Mouse (Mus musculus): ENCODE results near the gene 2200002J24Rik. TPM values are rescaled to one million over a fixed set of nuclear protein-coding genes. Genes with fewer than 3 reads are reported as not detected.
"Not testable (repeated sequence)": the region's sequence is repeated elsewhere in the genome, so short reads cannot be mapped to it uniquely, and the experiment has no call there.

2200002J24Rik gene
- polyA plus RNA-seq, 1 experiment from 2014 or later: 61.2 TPM

DNA sequence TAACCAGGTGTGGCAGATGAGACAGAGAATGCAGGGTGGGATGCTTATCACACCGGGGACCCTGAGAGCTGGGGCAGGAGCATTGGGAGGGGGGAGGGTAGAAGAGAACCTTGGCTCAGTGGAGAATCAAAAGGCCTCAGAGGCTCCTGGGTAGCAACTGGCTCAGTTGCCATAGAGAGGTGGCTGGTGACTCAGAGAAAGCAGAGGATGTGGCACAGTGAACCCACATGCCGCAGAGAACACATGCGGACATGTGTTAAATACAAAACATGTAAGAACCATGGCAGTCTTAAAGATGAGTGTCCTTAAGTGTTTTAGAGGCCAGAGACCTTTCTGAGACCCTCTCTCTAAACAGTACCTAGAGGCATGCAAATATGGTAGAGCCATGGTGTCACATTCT lies 37.5 kb downstream of the 2200002J24Rik start:
- Histone ChIP-seq H3K27ac (replicated peaks) (no peak overlapping the region), H3K27me3 (ENCODE audit: control insufficient read depth, insufficient read depth, low read length) (no peaks in the 10 kb centered on the region), H3K9me3 (ENCODE audit: control insufficient read depth, low read length) (no peaks in the 10 kb centered on the region), H3K36me3 (ENCODE audit: control insufficient read depth, insufficient read depth, low read length) (0 out of 2 replicates have a peak, but pooled peaks cover 3% of the 10 kb centered on the region), H3K4me1 (replicated peaks; ENCODE audit: control insufficient read depth, insufficient read depth) (no peaks in the 10 kb centered on the region), H3K4me3 (ENCODE audit: low read depth, low read length) (no peak overlapping the region), H3K9ac (ENCODE audit: low read length) (no peak overlapping the region), H3K4me2 (replicated peaks; ENCODE audit: low read depth) (no peak overlapping the region)
- ATAC-seq (ENCODE audit: low FRiP score, low TSS enrichment): no peak
- DNase-seq (ENCODE audit: low spot score): no peak
- WGBS: 79% methylated on average over 3 of the region's 3 CpGs
- TF ChIP-seq EP300 (optimal IDR thresholded peaks at IDR 0.05) (no peak), CTCF (IDR thresholded peaks at IDR 0.05; ENCODE audit: low read depth) (no peak)

GRCm38 (mm10) chr7:30742570-30742969 lies 43.8 kb downstream of the 2200002J24Rik start:
- H3K4me3 ChIP-seq (ENCODE audit: low read depth, low read length); H3K4me1 ChIP-seq (replicated peaks; ENCODE audit: control insufficient read depth, insufficient read depth); H3K9ac ChIP-seq (ENCODE audit: low read length); H3K27ac ChIP-seq (replicated peaks); H3K9me3 ChIP-seq (ENCODE audit: control insufficient read depth, low read length); H3K27me3 ChIP-seq (ENCODE audit: control insufficient read depth, insufficient read depth, low read length); H3K36me3 ChIP-seq (ENCODE audit: control insufficient read depth, insufficient read depth, low read length); DNase-seq (ENCODE audit: low spot score); H3K4me2 ChIP-seq (replicated peaks; ENCODE audit: low read depth); ATAC-seq (ENCODE audit: low FRiP score, low TSS enrichment): not testable (repeated sequence)
- WGBS: 81% methylated on average over 2 of the region's 2 CpGs

- WGBS: no CpG with 5 or more reads among the region's 4 CpGs
- ATAC-seq (ENCODE audit: low FRiP score, low TSS enrichment): 0 out of 2 replicates have a peak, but pooled peaks have one; percentile 16
- DNase-seq (ENCODE audit: low spot score); H3K27ac ChIP-seq (replicated peaks); H3K27me3 ChIP-seq (ENCODE audit: control insufficient read depth, insufficient read depth, low read length); H3K9ac ChIP-seq (ENCODE audit: low read length); H3K9me3 ChIP-seq (ENCODE audit: control insufficient read depth, low read length); H3K4me2 ChIP-seq (replicated peaks; ENCODE audit: low read depth); H3K36me3 ChIP-seq (ENCODE audit: control insufficient read depth, insufficient read depth, low read length); H3K4me3 ChIP-seq (ENCODE audit: low read depth, low read length); H3K4me1 ChIP-seq (replicated peaks; ENCODE audit: control insufficient read depth, insufficient read depth): not testable (repeated sequence)
Observed at GRCm38 (mm10) chr7:30743617-30744016, 44.9 kb downstream of the 2200002J24Rik start, which contains the start of gene Gapdhs. TSS of gene Gapdhs (minus strand) at chr7:30743681.

DNA sequence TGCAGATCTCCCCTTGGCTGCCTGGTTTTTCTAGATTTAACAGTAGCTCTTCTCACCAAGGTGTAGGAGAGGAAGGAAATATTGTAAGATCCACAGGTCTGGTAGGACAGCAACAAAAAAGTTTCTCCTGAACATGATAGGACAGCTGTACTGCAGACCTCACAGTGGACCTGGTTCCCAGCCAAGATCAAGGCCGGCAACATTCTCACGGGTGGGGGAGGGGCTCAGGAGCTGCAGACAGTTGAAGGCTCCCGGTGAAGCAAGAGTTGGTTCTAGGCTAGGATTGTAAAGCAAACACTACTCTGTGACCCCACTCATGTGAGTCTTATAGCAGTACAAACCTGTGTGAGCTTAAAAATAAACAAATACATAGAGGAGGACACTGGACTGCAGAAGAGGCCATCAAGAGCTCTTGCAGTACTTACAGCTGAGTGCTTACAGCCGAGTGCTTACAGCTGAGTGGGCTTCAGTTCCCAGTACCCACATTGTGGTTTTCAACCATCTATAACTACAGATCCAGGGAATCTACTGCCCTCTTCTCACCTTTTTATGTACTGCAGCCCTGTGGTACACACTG lies 45.4 kb downstream of the 2200002J24Rik start:
- no peaks in the 10 kb centered on the region for H3K9me3 ChIP-seq (ENCODE audit: control insufficient read depth, low read length)
- ATAC-seq (ENCODE audit: low FRiP score, low TSS enrichment): no peak
- H3K4me1 ChIP-seq (replicated peaks; ENCODE audit: control insufficient read depth, insufficient read depth): 0 out of 2 replicates have a peak, but pooled peaks cover 2% of the 10 kb centered on the region
- H3K4me2 ChIP-seq (replicated peaks; ENCODE audit: low read depth): no peak overlapping the region
- DNase-seq (ENCODE audit: low spot score): peak; percentile 41
- no peaks in the 10 kb centered on the region for H3K27me3 ChIP-seq (ENCODE audit: control insufficient read depth, insufficient read depth, low read length)
- 29% methylated on average over 4 of the region's 4 CpGs for WGBS
- no peak overlapping the region for H3K27ac ChIP-seq (replicated peaks)
- H3K4me3 ChIP-seq (ENCODE audit: low read depth, low read length): no peak overlapping the region
- no peaks in the 10 kb centered on the region for H3K36me3 ChIP-seq (ENCODE audit: control insufficient read depth, insufficient read depth, low read length)
- peak; percentile 14; the same call in 1 of the 2 replicates for TF ChIP-seq CTCF (IDR thresholded peaks at IDR 0.05; ENCODE audit: low read depth)
- no peak for TF ChIP-seq EP300 (optimal IDR thresholded peaks at IDR 0.05)
- no peak overlapping the region for H3K9ac ChIP-seq (ENCODE audit: low read length)

DNA sequence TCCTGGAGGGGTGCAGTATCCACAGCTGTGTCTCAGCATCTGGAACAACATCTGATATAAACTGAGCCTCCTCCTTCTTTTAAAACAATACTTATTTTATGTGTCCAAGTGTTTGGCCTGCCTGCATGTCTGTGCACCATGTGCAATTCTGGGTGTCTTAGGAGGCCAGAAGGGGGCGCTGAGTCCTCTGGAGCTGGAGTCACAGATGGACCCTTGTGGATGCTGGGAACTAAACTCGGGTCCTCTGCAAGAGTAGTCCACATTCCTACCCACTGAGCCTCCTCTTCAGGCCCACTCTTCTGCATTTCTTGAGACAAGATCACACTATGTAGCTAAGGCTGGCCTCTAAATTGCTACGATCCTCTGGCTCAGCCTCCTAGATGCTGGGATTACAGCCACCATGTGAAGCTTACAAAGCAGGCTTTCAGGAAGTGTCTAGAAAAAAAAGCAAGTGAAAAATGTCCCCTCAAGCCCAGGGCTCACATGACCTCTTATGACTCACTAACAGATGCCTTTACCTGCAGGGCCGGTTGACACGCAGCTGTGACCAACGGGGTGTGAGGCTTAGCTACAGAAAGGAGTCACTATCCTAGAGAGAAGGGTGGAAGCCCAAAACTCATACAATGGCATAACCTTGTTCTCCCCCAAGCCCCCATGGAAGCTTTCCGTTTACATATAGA lies 48.9 kb downstream of the 2200002J24Rik start:
- 0 out of 2 replicates have a peak overlapping the region, but pooled peaks have one; percentile 14 for H3K27ac ChIP-seq (replicated peaks)
- DNase-seq (ENCODE audit: low spot score) (peak; percentile 36), ATAC-seq (ENCODE audit: low FRiP score, low TSS enrichment) (no peak)
- no peak overlapping the region for H3K4me2 ChIP-seq (replicated peaks; ENCODE audit: low read depth)
- H3K9me3 ChIP-seq (ENCODE audit: control insufficient read depth, low read length): no peaks in the 10 kb centered on the region
- WGBS: 70% methylated on average over 7 of the region's 7 CpGs
- no peaks in the 10 kb centered on the region for H3K36me3 ChIP-seq (ENCODE audit: control insufficient read depth, insufficient read depth, low read length)
- H3K4me1 ChIP-seq (replicated peaks; ENCODE audit: control insufficient read depth, insufficient read depth): 0 out of 2 replicates have a peak, but pooled peaks cover 2% of the 10 kb centered on the region
- no peak overlapping the region for H3K4me3 ChIP-seq (ENCODE audit: low read depth, low read length)
- no peaks in the 10 kb centered on the region for H3K27me3 ChIP-seq (ENCODE audit: control insufficient read depth, insufficient read depth, low read length)
- H3K9ac ChIP-seq (ENCODE audit: low read length): no peak overlapping the region
- TF ChIP-seq CTCF (IDR thresholded peaks at IDR 0.05; ENCODE audit: low read depth) (peak; percentile 35), EP300 (optimal IDR thresholded peaks at IDR 0.05) (no peak)

Other genes starting within 250 kb of the 2200002J24Rik start
- 0.18 TPM in 2 replicates for gene Kirrel2, start 241.2 kb upstream of the 2200002J24Rik start, polyA plus RNA-seq (2015; fragmentation: Nextera tagmentation; extraction: Ambion mirVana)
- gene Nphs1, start 240.6 kb upstream of the 2200002J24Rik start, polyA plus RNA-seq (2015; fragmentation: Nextera tagmentation; extraction: Ambion mirVana): 0.16 and 0.25 TPM in 2 replicates
- 0.42 and 0.68 TPM in 2 replicates for gene Prodh2, start 205.3 kb upstream of the 2200002J24Rik start, polyA plus RNA-seq (2015; fragmentation: Nextera tagmentation; extraction: Ambion mirVana)
- 1.5 and 1.6 TPM in 2 replicates for gene Arhgap33, start 163.9 kb upstream of the 2200002J24Rik start, polyA plus RNA-seq (2015; fragmentation: Nextera tagmentation; extraction: Ambion mirVana)
- gene Hspb6, start 146.7 kb upstream of the 2200002J24Rik start, polyA plus RNA-seq (2015; fragmentation: Nextera tagmentation; extraction: Ambion mirVana): 66.4 and 75.7 TPM in 2 replicates
- gene Proser3, start 146.6 kb upstream of the 2200002J24Rik start, polyA plus RNA-seq (2015; fragmentation: Nextera tagmentation; extraction: Ambion mirVana): 2.2 and 2.3 TPM in 2 replicates
- gene Lin37, start 139.1 kb upstream of the 2200002J24Rik start, polyA plus RNA-seq (2015; fragmentation: Nextera tagmentation; extraction: Ambion mirVana): 30.2 and 30.9 TPM in 2 replicates
- 60.5 and 63.9 TPM in 2 replicates for gene U2af1l4, start 135.6 kb upstream of the 2200002J24Rik start, polyA plus RNA-seq (2015; fragmentation: Nextera tagmentation; extraction: Ambion mirVana)
- gene Gm49396, start 135.6 kb upstream of the 2200002J24Rik start, polyA plus RNA-seq (2015; fragmentation: Nextera tagmentation; extraction: Ambion mirVana): 2.5 and 2.6 TPM in 2 replicates
- gene Psenen, start 135.3 kb upstream of the 2200002J24Rik start, polyA plus RNA-seq (2015; fragmentation: Nextera tagmentation; extraction: Ambion mirVana): 185 and 197 TPM in 2 replicates
- gene Igflr1, start 133.5 kb upstream of the 2200002J24Rik start, polyA plus RNA-seq (2015; fragmentation: Nextera tagmentation; extraction: Ambion mirVana): 1.3 and 1.4 TPM in 2 replicates
- gene Kmt2b, start 110.2 kb upstream of the 2200002J24Rik start, polyA plus RNA-seq (2015; fragmentation: Nextera tagmentation; extraction: Ambion mirVana): 3.3 and 3.7 TPM in 2 replicates
- 1.6 and 1.8 TPM in 2 replicates for gene Zbtb32, start 100.0 kb upstream of the 2200002J24Rik start, polyA plus RNA-seq (2015; fragmentation: Nextera tagmentation; extraction: Ambion mirVana)
- 0.71 and 0.92 TPM in 2 replicates for gene Upk1a, start 86.1 kb upstream of the 2200002J24Rik start, polyA plus RNA-seq (2015; fragmentation: Nextera tagmentation; extraction: Ambion mirVana)
- 1,340 and 1,422 TPM in 2 replicates for gene Cox6b1, start 72.8 kb upstream of the 2200002J24Rik start, polyA plus RNA-seq (2015; fragmentation: Nextera tagmentation; extraction: Ambion mirVana)
- gene Etv2, start 63.1 kb upstream of the 2200002J24Rik start, polyA plus RNA-seq (2015; fragmentation: Nextera tagmentation; extraction: Ambion mirVana): not detected in 2 replicates
- 88.1 and 93.2 TPM in 2 replicates for gene Rbm42, start 48.6 kb upstream of the 2200002J24Rik start, polyA plus RNA-seq (2015; fragmentation: Nextera tagmentation; extraction: Ambion mirVana)
- gene Haus5, start 33.9 kb upstream of the 2200002J24Rik start, polyA plus RNA-seq (2015; fragmentation: Nextera tagmentation; extraction: Ambion mirVana): 10.8 and 11.7 TPM in 2 replicates
- 0.21 TPM in 1 of 2 replicates, not detected in the other for gene Pmis2, start 27.3 kb upstream of the 2200002J24Rik start, polyA plus RNA-seq (2015; fragmentation: Nextera tagmentation; extraction: Ambion mirVana)
- 601 and 695 TPM in 2 replicates for gene Atp4a, start 13.3 kb downstream of the 2200002J24Rik start, polyA plus RNA-seq (2015; fragmentation: Nextera tagmentation; extraction: Ambion mirVana)
- 210 and 221 TPM in 2 replicates for gene Tmem147, start 30.6 kb downstream of the 2200002J24Rik start, polyA plus RNA-seq (2015; fragmentation: Nextera tagmentation; extraction: Ambion mirVana)
- 0.27 and 0.30 TPM in 2 replicates for gene Gapdhs, start 44.8 kb downstream of the 2200002J24Rik start, polyA plus RNA-seq (2015; fragmentation: Nextera tagmentation; extraction: Ambion mirVana)
- gene Sbsn, start 52.5 kb downstream of the 2200002J24Rik start, polyA plus RNA-seq (2015; fragmentation: Nextera tagmentation; extraction: Ambion mirVana): 438 and 453 TPM in 2 replicates
- 1,959 and 2,038 TPM in 2 replicates for gene Dmkn, start 64.8 kb downstream of the 2200002J24Rik start, polyA plus RNA-seq (2015; fragmentation: Nextera tagmentation; extraction: Ambion mirVana)
- gene Krtdap, start 89.0 kb downstream of the 2200002J24Rik start, polyA plus RNA-seq (2015; fragmentation: Nextera tagmentation; extraction: Ambion mirVana): 12,744 and 13,054 TPM in 2 replicates
- gene Ffar2, start 124.8 kb downstream of the 2200002J24Rik start, polyA plus RNA-seq (2015; fragmentation: Nextera tagmentation; extraction: Ambion mirVana): 1.7 TPM in 2 replicates
- 0.22 and 0.30 TPM in 2 replicates for gene Ffar3, start 157.3 kb downstream of the 2200002J24Rik start, polyA plus RNA-seq (2015; fragmentation: Nextera tagmentation; extraction: Ambion mirVana)
- gene Ffar1, start 162.6 kb downstream of the 2200002J24Rik start, polyA plus RNA-seq (2015; fragmentation: Nextera tagmentation; extraction: Ambion mirVana): 0.04 and 0.06 TPM in 2 replicates
- 0.05 and 0.07 TPM in 2 replicates for gene Cd22, start 181.4 kb downstream of the 2200002J24Rik start, polyA plus RNA-seq (2015; fragmentation: Nextera tagmentation; extraction: Ambion mirVana)
- 0.33 and 0.36 TPM in 2 replicates for gene Mag, start 215.9 kb downstream of the 2200002J24Rik start, polyA plus RNA-seq (2015; fragmentation: Nextera tagmentation; extraction: Ambion mirVana)
- 0.52 and 0.54 TPM in 2 replicates for gene Hamp2, start 225.8 kb downstream of the 2200002J24Rik start, polyA plus RNA-seq (2015; fragmentation: Nextera tagmentation; extraction: Ambion mirVana)
- 0.45 and 1.6 TPM in 2 replicates for gene Hamp, start 245.1 kb downstream of the 2200002J24Rik start, polyA plus RNA-seq (2015; fragmentation: Nextera tagmentation; extraction: Ambion mirVana)